Mouse (Mus musculus): Measurements from ENCODE around the gene Trpm3.

The Trpm3 gene

GRCm38 (mm10) chr19:22872456-22872855 lies 733.6 kb downstream of the Trpm3 start:
- DNase-seq: no peak

GRCm38 (mm10) chr19:22880199-22880598 lies 741.4 kb downstream of the Trpm3 start:
- DNase-seq: no peak

GRCm38 (mm10) chr19:22882670-22883111 lies 743.8 kb downstream of the Trpm3 start:
- DNase-seq: no peak

- DNase-seq: no peak
Observed at GRCm38 (mm10) chr19:22883154-22883553, 744.3 kb downstream of the Trpm3 start.

- DNase-seq: no peak
Observed at GRCm38 (mm10) chr19:22883744-22884317, 745.0 kb downstream of the Trpm3 start.

GRCm38 (mm10) chr19:22884357-22884756 lies 745.5 kb downstream of the Trpm3 start:
- DNase-seq: no peak

GRCm38 (mm10) chr19:22885051-22885450 lies 746.2 kb downstream of the Trpm3 start:
- DNase-seq: no peak

GRCm38 (mm10) chr19:22901892-22902291 lies 763.0 kb downstream of the Trpm3 start:
- DNase-seq: no peak

- no peak for DNase-seq
Observed at GRCm38 (mm10) chr19:22902386-22902785, 763.5 kb downstream of the Trpm3 start.

GRCm38 (mm10) chr19:22905066-22905482 lies 766.2 kb downstream of the Trpm3 start:
- DNase-seq: no peak

- no peak for DNase-seq
Observed at GRCm38 (mm10) chr19:22910686-22911085, 771.8 kb downstream of the Trpm3 start.

GRCm38 (mm10) chr19:22912971-22913370 lies 774.1 kb downstream of the Trpm3 start:
- DNase-seq: no peak

- DNase-seq: peak; percentile 10 to 55
Observed at GRCm38 (mm10) chr19:22915868-22916642, 777.2 kb downstream of the Trpm3 start.

- peak; percentile 42 to 49 for DNase-seq
Observed at GRCm38 (mm10) chr19:22916643-22917344, 777.9 kb downstream of the Trpm3 start.

- no peak for DNase-seq
Observed at GRCm38 (mm10) chr19:22917345-22917735, 778.5 kb downstream of the Trpm3 start.

GRCm38 (mm10) chr19:22920949-22921348 lies 782.1 kb downstream of the Trpm3 start:
- no peak for DNase-seq

- no peak for DNase-seq
Observed at GRCm38 (mm10) chr19:22922871-22923670, 784.2 kb downstream of the Trpm3 start.

- DNase-seq: no peak
Observed at GRCm38 (mm10) chr19:22925284-22925683, 786.4 kb downstream of the Trpm3 start.

GRCm38 (mm10) chr19:22926753-22927152 lies 787.9 kb downstream of the Trpm3 start:
- no peak for DNase-seq

GRCm38 (mm10) chr19:22928366-22928765 lies 789.5 kb downstream of the Trpm3 start:
- DNase-seq: no peak

- no peak for DNase-seq
Observed at GRCm38 (mm10) chr19:22929768-22930167, 790.9 kb downstream of the Trpm3 start.

GRCm38 (mm10) chr19:22930368-22930834 lies 791.6 kb downstream of the Trpm3 start:
- DNase-seq: no peak

- no peak for DNase-seq
Observed at GRCm38 (mm10) chr19:22931006-22931405, 792.2 kb downstream of the Trpm3 start.
